Mouse (Mus musculus): ENCODE measurements around the gene Hexdc.

GRCm38 (mm10) chr11:121231628-121232291 lies 27.5 kb downstream of the Hexdc start:
- TF ChIP-seq CTCF (IDR thresholded peaks at IDR 0.05; ENCODE audit: insufficient read depth, low read depth, low read length) (no peak), POLR2A (IDR thresholded peaks at IDR 0.05; ENCODE audit: insufficient read depth, low read depth, low read length) (no peak)

Measured in olfactory bulb, adult 2 months (tissue).